Mouse (Mus musculus) G1E (cell line): ENCODE data around the gene Rcn3. TPM values are rescaled to one million over a fixed set of nuclear protein-coding genes. Genes with fewer than 3 reads are reported as not detected.
"Not testable (repeated sequence)": the region's sequence is repeated elsewhere in the genome, so short reads cannot be mapped to it uniquely, and the experiment has no call there.

Experiments used
- ATAC-seq: 2 replicates; pipeline ENCODE4 v1.8.0; 2016; ENCODE audit warnings: mild to moderate bottlenecking; ENCODE audit not compliant: insufficient number of reproducible peaks, poor library complexity, low FRiP score, severe bottlenecking; ENCODE audit errors: extremely low read depth
- DNase-seq: peaks from one replicate; pipeline ENCODE4 v3.0.0; 2012; ENCODE audit warnings: low spot score
- H3K27me3 ChIP-seq: 2 replicates; pipeline ENCODE4 v1.6.1; 2012; ENCODE audit warnings: mild to moderate bottlenecking, low read length, inconsistent platforms; ENCODE audit not compliant: insufficient read depth
- H3K36me3 ChIP-seq: replicated peaks from 2 replicates; pipeline ENCODE3; 2012; ENCODE audit warnings: mild to moderate bottlenecking, inconsistent platforms
- H3K4me1 ChIP-seq: 2 replicates; pipeline ENCODE4 v1.6.1; 2012; ENCODE audit warnings: low read depth, low read length, inconsistent platforms, mixed read lengths; ENCODE audit not compliant: insufficient read depth
- H3K4me3 ChIP-seq: 2 replicates; pipeline ENCODE4 v1.5.1; 2012; ENCODE audit warnings: low read depth, mild to moderate bottlenecking, inconsistent platforms, low read length, moderate library complexity, mixed read lengths
- H3K9me3 ChIP-seq: replicated peaks from 2 replicates; pipeline ENCODE4 v1.6.1; 2012; ENCODE audit warnings: inconsistent platforms
- CTCF ChIP-seq: IDR thresholded peaks from 2 replicates; pipeline ENCODE4 v1.5.1; 2012; ENCODE audit warnings: low read depth, low read length, inconsistent platforms, mixed read lengths
- GATA1 ChIP-seq: IDR thresholded peaks from 2 replicates; pipeline ENCODE4 v1.6.1; 2012; ENCODE audit warnings: borderline replicate concordance, low read length, inconsistent platforms, mixed read lengths
- GATA2 ChIP-seq: IDR thresholded peaks from 2 replicates; pipeline ENCODE4 v1.6.1; 2012; ENCODE audit warnings: low read depth, low read length, inconsistent platforms, borderline replicate concordance
- POLR2AphosphoS5 ChIP-seq: IDR thresholded peaks from 2 replicates; pipeline ENCODE4 v1.6.1; 2012; ENCODE audit warnings: low read depth, low read length, inconsistent platforms; ENCODE audit not compliant: insufficient replicate concordance
- TAL1 ChIP-seq: conservative IDR thresholded peaks from 2 replicates; pipeline ENCODE4 v1.6.1; 2012; ENCODE audit warnings: low read depth, low read length, inconsistent platforms, mixed read lengths
- polyA plus RNA-seq: library from polyadenylated mRNA; stranded (reverse); fragments of >175 nt; gene quantifications from 2 replicates; pipeline ENCODE4 v1.2.3, GENCODE M21; 2012
- total RNA-seq, 2 experiments: library from RNA; stranded (forward) in 1 of 2; stranded (reverse) in 1 of 2; fragments of 200-1000 nt in 1 of 2; fragments of >200 nt in 1 of 2; fragmentation: Nextera tagmentation in 1 of 2; gene quantifications; 2 replicates each; pipeline ENCODE4 v1.2.3; 2014 to 2017

Gene Rcn3
- total and polyA plus RNA-seq, 3 experiments, result 0.31 TPM; not detected in 2

- ATAC-seq, result no peak
- H3K36me3 ChIP-seq, result no peaks in the 10 kb centered on the region
- peaks cover 34% of the 10 kb centered on the region for H3K4me1 ChIP-seq
These were observed 6.7 kb upstream of the Rcn3 start for GRCm38 (mm10) chr7:45098541-45099240.

GRCm38 (mm10) chr7:45097479-45097878, 5.5 kb upstream of the Rcn3 start:
- Histone ChIP-seq H3K9me3 (no peaks in the 10 kb centered on the region), H3K4me3 (no peak overlapping the region), H3K36me3 (no peaks in the 10 kb centered on the region), H3K4me1 (peaks cover 34% of the 10 kb centered on the region), H3K27me3 (peaks cover 31% of the 10 kb centered on the region)
- peak; percentile 25 for DNase-seq
- no peak for ATAC-seq
- TF ChIP-seq CTCF (no peak), POLR2AphosphoS5 (no peak), GATA1 (no peak), TAL1 (no peak)

More at GRCm38 (mm10) chr7:45098541-45099240, 6.7 kb upstream of the Rcn3 start:
- DNase-seq, result no peak
- Histone ChIP-seq H3K4me3 (no peak overlapping the region), H3K9me3 (no peaks in the 10 kb centered on the region), H3K27me3 (peaks cover 36% of the 10 kb centered on the region)
- no peak for TF ChIP-seq GATA1
- no peak for TF ChIP-seq GATA2
- TF ChIP-seq POLR2AphosphoS5, result no peak
- no peak for TF ChIP-seq CTCF
- no peak for TF ChIP-seq TAL1

GRCm38 (mm10) chr7:45095965-45096364, 3.9 kb upstream of the Rcn3 start:
- Histone ChIP-seq H3K27me3 (peaks cover 30% of the 10 kb centered on the region), H3K4me1 (peaks cover 46% of the 10 kb centered on the region)
- not testable (repeated sequence) for DNase-seq, H3K4me3 ChIP-seq, ATAC-seq, H3K36me3 ChIP-seq, H3K9me3 ChIP-seq

- Histone ChIP-seq H3K9me3 (no peaks in the 10 kb centered on the region), H3K36me3 (no peaks in the 10 kb centered on the region), H3K27me3 (peaks cover 32% of the 10 kb centered on the region), H3K4me1 (peaks cover 50% of the 10 kb centered on the region), H3K4me3 (no peak overlapping the region)
- ATAC-seq (no peak), DNase-seq (no peak)
- TF ChIP-seq TAL1 (no peak), GATA2 (no peak), POLR2AphosphoS5 (no peak), CTCF (no peak), GATA1 (no peak)
These were observed 3.3 kb upstream of the Rcn3 start for GRCm38 (mm10) chr7:45095367-45095766.

- Histone ChIP-seq H3K4me3 (no peak overlapping the region), H3K9me3 (no peaks in the 10 kb centered on the region), H3K27me3 (peaks cover 32% of the 10 kb centered on the region), H3K4me1 (peaks cover 54% of the 10 kb centered on the region), H3K36me3 (no peaks in the 10 kb centered on the region)
- no peak for ATAC-seq
- TF ChIP-seq GATA2 (no peak), CTCF (no peak), TAL1 (no peak), POLR2AphosphoS5 (no peak), GATA1 (no peak)
- DNase-seq, result no peak
These were observed 2.1 kb upstream of the Rcn3 start for GRCm38 (mm10) chr7:45094121-45094520.

GRCm38 (mm10) chr7:45093516-45093905, 1.5 kb upstream of the Rcn3 start:
- peaks cover 51% of the 10 kb centered on the region for H3K4me1 ChIP-seq
- no peak for DNase-seq
- ATAC-seq, result no peak

GRCm38 (mm10) chr7:45092828-45093515, 951 bp upstream of the Rcn3 start:
- Histone ChIP-seq H3K27me3 (peaks cover 36% of the 10 kb centered on the region), H3K9me3 (no peaks in the 10 kb centered on the region), H3K4me3 (no peak overlapping the region), H3K36me3 (no peaks in the 10 kb centered on the region), H3K4me1 (peaks cover 52% of the 10 kb centered on the region)
- no peak for ATAC-seq
- TF ChIP-seq CTCF (no peak), TAL1 (no peak), GATA1 (no peak), GATA2 (no peak), POLR2AphosphoS5 (no peak)
- no peak for DNase-seq

More at GRCm38 (mm10) chr7:45093516-45093905, 1.5 kb upstream of the Rcn3 start:
- no peak for TF ChIP-seq POLR2AphosphoS5
- TF ChIP-seq TAL1, result no peak
- Histone ChIP-seq H3K36me3 (no peaks in the 10 kb centered on the region), H3K4me3 (no peak overlapping the region), H3K9me3 (no peaks in the 10 kb centered on the region), H3K27me3 (peaks cover 33% of the 10 kb centered on the region)
